Mouse (Mus musculus) MEL (cell line): ENCODE results near the gene Fign. TPM values are rescaled to one million over a fixed set of nuclear protein-coding genes. Genes with fewer than 3 reads are reported as not detected.

ENCODE experiments used
- DNase-seq: peaks from one replicate; pipeline ENCODE4 v3.0.0; 2011; ENCODE audit warnings: low read depth, low spot score
- H3K27ac ChIP-seq: 2 replicates; pipeline ENCODE4 v1.5.1; 2012; ENCODE audit warnings: low read depth, mild to moderate bottlenecking, control low read depth, low read length, moderate library complexity; ENCODE audit not compliant: control insufficient read depth
- H3K27me3 ChIP-seq, 2 experiments: fragments of 150-350 bp in 1 of 2; sonication (generic) in 1 of 2; 2 replicates each; pipeline ENCODE4 v1.6.1; 2012; ENCODE audit warnings: low read length in 2 of 2, mild to moderate bottlenecking in 2 of 2, improper control_type of control experiment in 1 of 2, moderate library complexity in 1 of 2; ENCODE audit not compliant: insufficient read depth in 2 of 2, control insufficient read depth in 1 of 2
- H3K36me3 ChIP-seq, 2 experiments: 2 replicates each; pipeline ENCODE4 v1.6.1; 2012 to 2014; ENCODE audit warnings: low read length in 2 of 2, improper control_type of control experiment in 1 of 2, inconsistent platforms in 1 of 2, mild to moderate bottlenecking in 1 of 2; ENCODE audit not compliant: insufficient read depth in 2 of 2, control insufficient read depth in 1 of 2
- H3K4me1 ChIP-seq, 2 experiments: fragments of 150-350 bp in 1 of 2; sonication (generic) in 1 of 2; 2 replicates each; pipeline ENCODE4 v1.6.1; 2012; ENCODE audit warnings: low read length in 2 of 2, improper control_type of control experiment in 1 of 2, mild to moderate bottlenecking in 1 of 2; ENCODE audit not compliant: insufficient read depth in 2 of 2, control insufficient read depth in 1 of 2
- H3K4me3 ChIP-seq, 2 experiments: fragments of 150-350 bp in 1 of 2; sonication (generic) in 1 of 2; 2 replicates each; pipeline ENCODE4 v1.5.1; 2012; ENCODE audit warnings: low read depth in 2 of 2, low read length in 2 of 2, mild to moderate bottlenecking in 2 of 2, moderate library complexity in 2 of 2, control low read depth in 1 of 2, improper control_type of control experiment in 1 of 2; ENCODE audit not compliant: control insufficient read depth in 1 of 2, insufficient read depth in 1 of 2
- H3K79me2 ChIP-seq: 2 replicates; pipeline ENCODE4 v1.6.1; 2012; ENCODE audit warnings: mild to moderate bottlenecking, low read length, moderate library complexity; ENCODE audit not compliant: control insufficient read depth, poor library complexity, insufficient read depth
- H3K9ac ChIP-seq: 2 replicates; pipeline ENCODE4 v1.6.1; 2012; ENCODE audit warnings: low read depth, mild to moderate bottlenecking, control low read depth, low read length, moderate library complexity; ENCODE audit not compliant: control insufficient read depth, poor library complexity, severe bottlenecking
- H3K9me3 ChIP-seq: fragments of 150-350 bp; sonication (generic); replicated peaks from 2 replicates; pipeline ENCODE4 v1.6.1; 2012; ENCODE audit warnings: mild to moderate bottlenecking, low read length, improper control_type of control experiment, moderate library complexity; ENCODE audit not compliant: insufficient read depth
- CHD2 ChIP-seq: IDR thresholded peaks from 2 replicates; pipeline ENCODE4 v1.6.1; 2011; ENCODE audit warnings: low read length, improper control_type of control experiment
- CTCF ChIP-seq, 3 experiments: IDR thresholded peaks in 2 of 3; conservative IDR thresholded peaks in 1 of 3; 2 replicates each; pipeline ENCODE4 v1.5.1; 2011 to 2012; ENCODE audit warnings: low read length in 3 of 3, low read depth in 2 of 3, mild to moderate bottlenecking in 2 of 3, improper control_type of control experiment in 1 of 3, inconsistent platforms in 1 of 3, mixed read lengths in 1 of 3, moderate library complexity in 1 of 3; ENCODE audit not compliant: control insufficient read depth in 1 of 3, insufficient read depth in 1 of 3, poor library complexity in 1 of 3, severe bottlenecking in 1 of 3
- ELF1 ChIP-seq: IDR thresholded peaks from 2 replicates; pipeline ENCODE4 v1.6.1; 2014; ENCODE audit warnings: low read depth, mild to moderate bottlenecking, inconsistent platforms, low read length, improper control_type of control experiment, moderate library complexity
- EP300 ChIP-seq, 2 experiments: IDR thresholded peaks; 2 replicates each; pipeline ENCODE4 v1.6.1; 2011; ENCODE audit warnings: improper control_type of control experiment in 2 of 2, low read length in 2 of 2, low read depth in 1 of 2, mild to moderate bottlenecking in 1 of 2
- GATA1 ChIP-seq: IDR thresholded peaks from 2 replicates; pipeline ENCODE4 v1.6.1; 2011; ENCODE audit warnings: low read depth, low read length, improper control_type of control experiment
- HCFC1 ChIP-seq: IDR thresholded peaks from 2 replicates; pipeline ENCODE4 v1.6.1; 2012; ENCODE audit warnings: low read depth, mild to moderate bottlenecking, inconsistent platforms, low read length, improper control_type of control experiment, moderate library complexity
- JUND ChIP-seq: IDR thresholded peaks from 2 replicates; pipeline ENCODE4 v1.6.1; 2011; ENCODE audit warnings: low read depth, mild to moderate bottlenecking, improper control_type of control experiment, low read length
- MEF2A ChIP-seq: IDR thresholded peaks from 2 replicates; pipeline ENCODE4 v1.6.1; 2014; ENCODE audit warnings: low read depth, mild to moderate bottlenecking, inconsistent platforms, low read length, improper control_type of control experiment; ENCODE audit not compliant: poor library complexity, insufficient replicate concordance, severe bottlenecking; ENCODE audit errors: extremely low read depth
- MXI1 ChIP-seq: IDR thresholded peaks from 2 replicates; pipeline ENCODE4 v1.6.1; 2011; ENCODE audit warnings: mild to moderate bottlenecking, low read depth, low read length, improper control_type of control experiment
- MYB ChIP-seq: IDR thresholded peaks from 2 replicates; pipeline ENCODE4 v1.6.1; 2011; ENCODE audit warnings: mild to moderate bottlenecking, low read depth, low read length, improper control_type of control experiment
- NRF1 ChIP-seq: IDR thresholded peaks from 2 replicates; pipeline ENCODE4 v1.6.1; 2014; ENCODE audit warnings: low read depth, mild to moderate bottlenecking, inconsistent platforms, low read length, improper control_type of control experiment, moderate library complexity; ENCODE audit not compliant: poor library complexity, insufficient read depth, severe bottlenecking
- POLR2AphosphoS2 ChIP-seq: IDR thresholded peaks from 2 replicates; pipeline ENCODE4 v1.6.1; 2011; ENCODE audit warnings: low read length, improper control_type of control experiment
- POLR2AphosphoS5 ChIP-seq: IDR thresholded peaks from 2 replicates; pipeline ENCODE4 v1.6.1; 2012; ENCODE audit warnings: low read depth, borderline replicate concordance, mild to moderate bottlenecking, inconsistent platforms, low read length, moderate library complexity, mixed read lengths
- RAD21 ChIP-seq: IDR thresholded peaks from 2 replicates; pipeline ENCODE4 v1.6.1; 2011; ENCODE audit warnings: mild to moderate bottlenecking, low read depth, low read length, improper control_type of control experiment
- SIN3A ChIP-seq: IDR thresholded peaks from 2 replicates; pipeline ENCODE4 v1.6.1; 2012; ENCODE audit warnings: low read length, improper control_type of control experiment, inconsistent platforms
- TAL1 ChIP-seq: IDR thresholded peaks from 2 replicates; pipeline ENCODE4 v1.6.1; 2012; ENCODE audit warnings: mild to moderate bottlenecking, inconsistent platforms, low read length, moderate library complexity, mixed read lengths
- TBP ChIP-seq: IDR thresholded peaks from 2 replicates; pipeline ENCODE4 v1.8.0; 2011; ENCODE audit warnings: low read depth, low read length, improper control_type of control experiment
- TCF12 ChIP-seq: IDR thresholded peaks from 2 replicates; pipeline ENCODE4 v1.6.1; 2014; ENCODE audit warnings: low read depth, mild to moderate bottlenecking, inconsistent platforms, low read length, improper control_type of control experiment, moderate library complexity
- UBTF ChIP-seq: IDR thresholded peaks from 2 replicates; pipeline ENCODE4 v1.6.1; 2012; ENCODE audit warnings: low read depth, mild to moderate bottlenecking, inconsistent platforms, low read length, improper control_type of control experiment, moderate library complexity, borderline replicate concordance; ENCODE audit not compliant: insufficient read depth
- USF1 ChIP-seq: IDR thresholded peaks from 2 replicates; pipeline ENCODE4 v1.6.1; 2014; ENCODE audit warnings: low read depth, mild to moderate bottlenecking, inconsistent platforms, low read length, improper control_type of control experiment, moderate library complexity
- ZC3H11A ChIP-seq: IDR thresholded peaks from 2 replicates; pipeline ENCODE4 v1.6.1; 2012; ENCODE audit warnings: low read depth, mild to moderate bottlenecking, inconsistent platforms, low read length, improper control_type of control experiment
- ZKSCAN1 ChIP-seq: IDR thresholded peaks from 2 replicates; pipeline ENCODE4 v1.6.1; 2012; ENCODE audit warnings: low read depth, mild to moderate bottlenecking, inconsistent platforms, low read length, improper control_type of control experiment, moderate library complexity
- polyA plus RNA-seq, 2 experiments: library from polyadenylated mRNA; stranded (reverse) in 1 of 2; unstranded in 1 of 2; fragments of >175 nt in 1 of 2; fragments of >200 nt in 1 of 2; gene quantifications; 2 replicates each; pipeline versions ENCODE4 v1.2.1 to v1.2.4; 2012; ENCODE audit warnings: low replicate concordance in 2 of 2, low read depth in 1 of 2; ENCODE audit not compliant: insufficient read length in 2 of 2, insufficient read depth in 1 of 2, missing spikeins in 1 of 2
- total RNA-seq: library from RNA; depleted of rRNA; stranded (reverse); fragments of 300-350 nt; gene quantifications from 2 replicates; pipeline ENCODE4 v1.2.3, GENCODE M21; 2012

Fign gene
- total and polyA plus RNA-seq, 3 experiments = not detected

DNA sequence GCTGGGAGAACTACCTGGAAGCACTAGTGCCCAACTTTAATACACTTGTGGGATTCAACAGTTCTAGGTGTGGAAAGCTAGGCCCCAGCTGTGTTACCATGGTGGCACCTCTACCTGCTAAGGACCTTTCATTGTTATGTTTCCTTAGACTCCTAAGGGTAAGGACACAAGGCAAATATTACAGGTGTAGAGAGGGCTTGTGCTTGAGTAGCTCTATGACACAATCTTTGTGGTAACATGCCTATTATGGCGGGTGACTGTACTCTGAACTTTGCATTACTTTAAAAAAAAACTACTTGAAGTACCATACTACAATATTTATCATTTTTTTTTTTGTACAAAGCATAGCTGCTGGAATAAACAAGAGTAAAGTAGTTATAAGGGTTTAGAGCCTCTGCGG is 112.4 kb downstream of the Fign start:
- no peak for TF ChIP-seq USF1
- no peak for TF ChIP-seq TBP
- TF ChIP-seq ZKSCAN1 = no peak
- no peak for TF ChIP-seq ELF1
- no peak for TF ChIP-seq EP300 (IDR thresholded peaks at IDR 0.05; ENCODE audit: low read depth in 1 of 2, low read length in 2 of 2)
- no peak for TF ChIP-seq CHD2
- no peak for TF ChIP-seq ZC3H11A
- TF ChIP-seq POLR2AphosphoS5 = no peak
- no peak for TF ChIP-seq MXI1
- no peak for TF ChIP-seq TCF12
- no peak for TF ChIP-seq CTCF (IDR thresholded peaks at IDR 0.05 in 2 of 3, conservative IDR thresholded peaks at IDR 0.05 in 1 of 3; ENCODE audit: control insufficient read depth in 1 of 3, insufficient read depth in 1 of 3, low read depth in 2 of 3, low read length in 3 of 3, poor library complexity in 1 of 3, severe bottlenecking in 1 of 3)
- Histone ChIP-seq H3K79me2 (no peaks in the 10 kb centered on the region), H3K4me3 (no peak overlapping the region), H3K4me1 (no peaks in the 10 kb centered on the region), H3K27ac (no peak overlapping the region), H3K9me3 (no peaks in the 10 kb centered on the region), H3K36me3 (no peaks in the 10 kb centered on the region), H3K27me3 (no peaks in the 10 kb centered on the region), H3K9ac (no peak overlapping the region)
- no peak for DNase-seq

- Histone ChIP-seq H3K4me1 (no peaks in the 10 kb centered on the region), H3K4me3 (no peak overlapping the region), H3K27ac (no peak overlapping the region), H3K9me3 (no peaks in the 10 kb centered on the region), H3K79me2 (no peaks in the 10 kb centered on the region), H3K9ac (no peak overlapping the region), H3K36me3 (no peaks in the 10 kb centered on the region), H3K27me3 (no peaks in the 10 kb centered on the region)
- no peak for DNase-seq
- TF ChIP-seq HCFC1 (no peak), NRF1 (no peak), POLR2AphosphoS2 (no peak), EP300 (IDR thresholded peaks at IDR 0.05; ENCODE audit: low read depth in 1 of 2, low read length in 2 of 2) (no peak), TCF12 (no peak), UBTF (no peak), RAD21 (no peak), MXI1 (no peak), SIN3A (no peak), TAL1 (no peak), GATA1 (no peak), MEF2A (no peak), MYB (no peak), CTCF (IDR thresholded peaks at IDR 0.05 in 2 of 3, conservative IDR thresholded peaks at IDR 0.05 in 1 of 3; ENCODE audit: control insufficient read depth in 1 of 3, insufficient read depth in 1 of 3, low read depth in 2 of 3, low read length in 3 of 3, poor library complexity in 1 of 3, severe bottlenecking in 1 of 3) (no peak), ZC3H11A (no peak), JUND (no peak)
Measured at GRCm38 (mm10) chr2:63982351-63982751, 115.5 kb downstream of the Fign start.
